ENCODE assay signal across 23 mouse cellular contexts in the genomic region with DNA sequence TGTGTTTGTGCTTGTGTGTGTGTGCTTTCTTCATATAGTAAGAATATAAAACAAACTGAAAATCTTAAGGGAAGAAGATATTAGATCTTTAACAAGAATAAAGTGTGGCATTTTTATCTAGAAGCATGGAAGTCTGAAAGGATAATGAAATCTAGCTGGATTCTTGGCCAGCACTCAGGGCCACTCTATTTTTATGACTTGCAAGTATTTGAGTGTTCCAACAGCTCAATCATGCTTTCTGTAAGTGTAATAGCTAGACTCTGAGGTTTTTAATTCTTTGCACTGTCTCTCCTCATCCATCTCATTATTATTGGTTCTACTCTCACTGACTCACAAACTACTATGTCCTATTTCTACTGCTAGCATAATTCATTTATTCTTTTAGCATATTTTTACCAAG. TPM values are rescaled to one million over a fixed set of nuclear protein-coding genes. Genes with fewer than 3 reads are reported as not detected.
"Had no signal": no experiment of that assay in that cellular context is flagged by ENCODE, and none has a peak within 500 bp of the region (broad histone marks: within the 10 kb centered on the region; RNA-seq: fewer than 3 reads in every experiment).

No protein-coding gene starts in this region.

- DNase-seq: left cerebral cortex, postnatal 4 days; liver; liver, embryonic 13.5 days; liver, postnatal 0 days; lung, adult 18-20 months; lung, adult 2 months; lung, embryonic 14.5 days; lung, postnatal 10 days; lung, postnatal 14 days; lung, postnatal 36 days; lung, postnatal 4 days; midbrain, embryonic 14.5 days had no signal

- ATAC-seq: liver, embryonic 12.5 days; liver, postnatal 0 days; lung, postnatal 0 days; midbrain, embryonic 13.5 days; midbrain, embryonic 15.5 days; midbrain, embryonic 16.5 days had no signal

RNA-seq across cellular contexts. Expression of gene Grik2, which starts 5.6 kb away (rescaled TPM):
- total RNA-seq: liver, adult 2 months; megakaryocyte progenitor cell, adult 5-6 weeks; megakaryocyte, adult 5-6 weeks; megakaryocyte-erythroid progenitor cell, adult 5-6 weeks; monocyte, adult 5-6 weeks had no signal
- polyA plus RNA-seq: liver, adult 2 months; liver, postnatal 0 days; macrophage had no signal
